18 mouse cellular contexts compared by ENCODE assay signal in genomic region chr10:87325143-87325542, GRCm38 (mm10).
DNase-seq lines count a peak whose midpoint lies in the region; ATAC-seq lines count a peak whose summit lies in the region.
"Had no signal": no experiment of that assay in that cellular context is flagged by ENCODE, and none has a peak within 500 bp of the region (broad histone marks: within the 10 kb centered on the region; RNA-seq: fewer than 3 reads in every experiment).

No protein-coding gene starts in this region.

- no peak overlapping the region for H3K9ac ChIP-seq in neural tube, embryonic 11.5 days (ENCODE audit: low read length)
- 0 out of 2 replicates have a peak overlapping the region, but pooled peaks have one; percentile 16 for H3K9ac ChIP-seq in forebrain, embryonic 13.5 days
- H3K9ac ChIP-seq in hindbrain, embryonic 15.5 days = no peak overlapping the region
- no peak overlapping the region for H3K9ac ChIP-seq in neural tube, embryonic 15.5 days (replicated peaks)
- H3K9ac ChIP-seq: embryonic facial prominence, embryonic 13.5 days had no signal

- H3K4me1 ChIP-seq in neural tube, embryonic 11.5 days (ENCODE audit: control insufficient read depth, insufficient read depth, low read length) = no peaks in the 10 kb centered on the region
- peaks cover 19% of the 10 kb centered on the region for H3K4me1 ChIP-seq in forebrain, embryonic 13.5 days
- H3K4me1 ChIP-seq in hindbrain, embryonic 15.5 days (replicated peaks) = peaks cover 4% of the 10 kb centered on the region; the same call in 1 of the 2 replicates
- peaks cover 9% of the 10 kb centered on the region; the same call in 1 of the 2 replicates for H3K4me1 ChIP-seq in neural tube, embryonic 15.5 days
- H3K4me1 ChIP-seq: embryonic facial prominence, embryonic 13.5 days had no signal

- no peak overlapping the region for H3K27ac ChIP-seq in neural tube, embryonic 11.5 days (ENCODE audit: low read depth, low read length)
- H3K27ac ChIP-seq in forebrain, embryonic 13.5 days = peak overlapping the region; percentile 45
- no peak overlapping the region for H3K27ac ChIP-seq in hindbrain, embryonic 15.5 days (replicated peaks)
- 0 out of 2 replicates have a peak overlapping the region, but pooled peaks have one; percentile 37 for H3K27ac ChIP-seq in neural tube, embryonic 15.5 days (replicated peaks)
- H3K27ac ChIP-seq: embryonic facial prominence, embryonic 13.5 days; kidney, postnatal 0 days had no signal

- no peak overlapping the region for H3K4me3 ChIP-seq in neural tube, embryonic 11.5 days (ENCODE audit: low read depth, low read length)
- no peak overlapping the region for H3K4me3 ChIP-seq in forebrain, embryonic 13.5 days
- no peak overlapping the region for H3K4me3 ChIP-seq in hindbrain, embryonic 15.5 days
- 0 out of 2 replicates have a peak overlapping the region, but pooled peaks have one; percentile 2 for H3K4me3 ChIP-seq in neural tube, embryonic 15.5 days (replicated peaks)
- H3K4me3 ChIP-seq: embryonic facial prominence, embryonic 13.5 days had no signal

- H3K27me3 ChIP-seq in neural tube, embryonic 11.5 days (ENCODE audit: control insufficient read depth, insufficient read depth, low read length) = no peaks in the 10 kb centered on the region
- no peaks in the 10 kb centered on the region for H3K27me3 ChIP-seq in forebrain, embryonic 13.5 days
- H3K27me3 ChIP-seq in hindbrain, embryonic 15.5 days = no peaks in the 10 kb centered on the region
- H3K27me3 ChIP-seq in neural tube, embryonic 15.5 days (replicated peaks) = no peaks in the 10 kb centered on the region
- H3K27me3 ChIP-seq: embryonic facial prominence, embryonic 13.5 days had no signal

- ATAC-seq in neural tube, embryonic 11.5 days (ENCODE audit: insufficient read depth, low FRiP score, low TSS enrichment) = peak; percentile 50; the same call in 1 of the 2 replicates
- ATAC-seq in forebrain, embryonic 13.5 days = peak; percentile 55; the same call in 1 of the 2 replicates
- ATAC-seq in hindbrain, embryonic 15.5 days (ENCODE audit: low FRiP score, low read depth) = peak; percentile 79
- peak; percentile 68 for ATAC-seq in neural tube, embryonic 15.5 days (ENCODE audit: low FRiP score)
- ATAC-seq: intestine, postnatal 0 days had no signal

- no peaks in the 10 kb centered on the region; the same call in 1 of the 2 replicates for H3K36me3 ChIP-seq in neural tube, embryonic 11.5 days (ENCODE audit: control insufficient read depth, insufficient read depth, low read length)
- no peaks in the 10 kb centered on the region for H3K36me3 ChIP-seq in forebrain, embryonic 13.5 days (ENCODE audit: poor library complexity, severe bottlenecking)
- H3K36me3 ChIP-seq in hindbrain, embryonic 15.5 days = no peaks in the 10 kb centered on the region
- H3K36me3 ChIP-seq in neural tube, embryonic 15.5 days = no peaks in the 10 kb centered on the region
- H3K36me3 ChIP-seq: embryonic facial prominence, embryonic 13.5 days had no signal

- no peaks in the 10 kb centered on the region for H3K9me3 ChIP-seq in neural tube, embryonic 11.5 days (ENCODE audit: control insufficient read depth, low read length)
- H3K9me3 ChIP-seq in forebrain, embryonic 13.5 days (replicated peaks) = no peaks in the 10 kb centered on the region
- H3K9me3 ChIP-seq in hindbrain, embryonic 15.5 days = no peaks in the 10 kb centered on the region
- H3K9me3 ChIP-seq in neural tube, embryonic 15.5 days (replicated peaks) = no peaks in the 10 kb centered on the region
- H3K9me3 ChIP-seq: embryonic facial prominence, embryonic 13.5 days had no signal

- no peak for DNase-seq in neural tube, embryonic 11.5 days (ENCODE audit: low spot score)
- no peak for DNase-seq in neural tube, embryonic 10.5 days (ENCODE audit: extremely low spot score, low spot score)
- DNase-seq in ovary, postnatal 10 days (ENCODE audit: low spot score) = no peak
- DNase-seq in kidney, adult 18-20 months = no peak
- DNase-seq: adrenal gland, adult 2 months; cerebellum, adult 11 months; cerebellum, postnatal 14 days; gastrocnemius, postnatal 36 days; left cerebral cortex, postnatal 4 days; liver; lung, postnatal 10 days; thymus, postnatal 36 days had no signal

- 58% methylated on average over 9 of the region's 9 CpGs for WGBS in neural tube, embryonic 11.5 days
- 11% methylated on average over 9 of the region's 9 CpGs for WGBS in forebrain, embryonic 13.5 days
- 48% methylated on average over 9 of the region's 9 CpGs for WGBS in hindbrain, embryonic 15.5 days
- WGBS in neural tube, embryonic 15.5 days = 34% methylated on average over 9 of the region's 9 CpGs

- H3K4me2 ChIP-seq in neural tube, embryonic 11.5 days (ENCODE audit: low read depth) = no peak overlapping the region
- H3K4me2 ChIP-seq in forebrain, embryonic 13.5 days = peak overlapping the region; percentile 42
- H3K4me2 ChIP-seq in hindbrain, embryonic 15.5 days = peak overlapping the region; percentile 21; the same call in 1 of the 2 replicates
- H3K4me2 ChIP-seq in neural tube, embryonic 15.5 days = peak overlapping the region; percentile 34
- H3K4me2 ChIP-seq: embryonic facial prominence, embryonic 13.5 days had no signal

Comparison
In these comparisons a context has a peak if more than half of its experiments do, and no peak if none do; other contexts are left out.
1. H3K27ac ChIP-seq: peak in forebrain, embryonic 13.5 days (single experiment) and neural tube, embryonic 15.5 days (single experiment); none in neural tube, embryonic 11.5 days (single experiment) and hindbrain, embryonic 15.5 days (single experiment).
2. Peak in every context shown above with its lines, with median percentiles within 50 percentile points of each other: ATAC-seq.